Mouse (Mus musculus) adipose tissue, adult 10 weeks (tissue): ENCODE measurements around the gene Nemp2. TPM values are rescaled to one million over a fixed set of nuclear protein-coding genes. Genes with fewer than 3 reads are reported as not detected.

ENCODE experiments used
- polyA plus RNA-seq: library from polyadenylated mRNA; stranded (reverse); fragments of 350-450 nt; fragmentation: Illumina TruSeq; extraction: RNeasy Lipid Tissue Mini Kit (QIAGEN cat#74804); gene quantifications from one replicate; pipeline ENCODE4 v1.2.3, GENCODE M21; 2014; ENCODE audit warnings: low read depth, low replicate concordance

Gene Nemp2
- polyA plus RNA-seq, result 4.0 TPM

DNA sequence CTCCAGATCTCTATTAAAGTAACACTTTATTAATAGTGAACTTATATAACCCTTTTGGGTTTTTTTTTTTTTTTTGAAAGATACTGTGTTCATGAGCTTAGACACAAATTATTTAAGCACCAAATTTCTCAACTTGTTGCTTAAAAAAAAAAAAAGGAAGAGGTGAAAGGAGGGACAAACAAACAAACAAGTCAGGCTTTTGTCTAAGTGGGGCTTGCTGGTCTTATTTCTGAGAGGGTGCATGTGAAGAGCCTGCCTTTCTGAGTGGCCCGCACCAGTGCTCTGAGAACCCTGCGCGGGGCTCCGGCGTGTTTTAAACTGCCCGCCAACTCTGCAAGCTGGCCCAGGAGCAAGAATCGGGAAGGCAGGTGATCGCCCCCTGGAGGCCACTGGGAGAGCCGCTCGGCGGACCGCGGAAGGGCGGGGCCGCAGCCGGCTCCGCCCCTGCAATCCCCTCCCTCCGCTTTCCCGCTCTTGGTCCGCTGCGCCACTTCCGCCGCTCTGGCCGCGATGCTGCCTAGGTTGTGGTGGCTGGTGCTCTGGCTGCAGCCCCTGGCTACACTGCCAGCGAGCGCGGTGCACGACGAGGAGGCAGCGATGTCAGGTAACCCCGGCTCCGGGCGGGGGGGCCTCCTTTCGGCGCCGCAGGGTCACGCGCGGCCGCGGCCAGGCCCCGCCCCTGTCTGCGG is at the start of gene Nemp2:
Nemp2 (plus strand) TSS at position 456 of the 689 bp plus-strand sequence.

Other genes starting within 250 kb of the Nemp2 start
- 25.6 TPM for gene Nab1, start 130.0 kb upstream of the Nemp2 start, polyA plus RNA-seq
- gene Mfsd6, start 96.8 kb downstream of the Nemp2 start, polyA plus RNA-seq, result 21.6 TPM
- 11.8 TPM for gene Inpp1, start 187.0 kb downstream of the Nemp2 start, polyA plus RNA-seq
- gene Hibch, start 214.2 kb downstream of the Nemp2 start, polyA plus RNA-seq, result 78.4 TPM